9 mouse cellular contexts compared by ENCODE assay signal in the genomic region with DNA sequence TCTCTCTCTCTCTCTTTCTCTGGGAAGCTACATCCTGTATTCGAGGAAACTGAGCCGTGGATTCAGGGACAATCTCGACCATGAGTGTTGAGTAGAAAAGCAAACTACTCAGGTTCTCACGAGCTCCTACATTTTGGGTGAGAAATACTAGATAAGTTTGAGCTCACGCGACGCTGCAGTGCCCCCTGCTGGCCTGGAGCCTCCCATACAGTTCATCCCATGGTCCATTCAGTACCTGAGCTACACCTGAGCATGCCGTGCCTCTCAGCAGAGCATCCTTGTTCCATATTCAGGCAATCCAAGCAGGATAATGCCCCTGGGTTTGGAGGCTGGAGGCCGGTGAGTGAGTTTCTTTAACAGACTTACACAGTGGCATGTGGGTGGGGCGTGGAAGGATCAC. TPM values are rescaled to one million over a fixed set of nuclear protein-coding genes. Genes with fewer than 3 reads are reported as not detected.
DNase-seq lines count a peak whose midpoint lies in the region; ATAC-seq lines count a peak whose summit lies in the region.
"Had no signal": no experiment of that assay in that cellular context is flagged by ENCODE, and none has a peak within 500 bp of the region (broad histone marks: within the 10 kb centered on the region; RNA-seq: fewer than 3 reads in every experiment).

No protein-coding gene starts in this region.

- H3K27me3 ChIP-seq in kidney, embryonic 16.5 days (ENCODE audit: insufficient read depth, low read length): no peaks in the 10 kb centered on the region
- no peaks in the 10 kb centered on the region for H3K27me3 ChIP-seq in embryonic facial prominence, embryonic 14.5 days (replicated peaks; ENCODE audit: control insufficient read depth, insufficient read depth, low read length)
- H3K27me3 ChIP-seq in limb, embryonic 10.5 days (ENCODE audit: low read depth, poor library complexity, severe bottlenecking): no peaks in the 10 kb centered on the region
- no peaks in the 10 kb centered on the region for H3K27me3 ChIP-seq in neural tube, embryonic 11.5 days (ENCODE audit: control insufficient read depth, insufficient read depth, low read length)
- H3K27me3 ChIP-seq: lung, embryonic 15.5 days had no signal

- no peak overlapping the region for H3K9ac ChIP-seq in kidney, embryonic 16.5 days (replicated peaks; ENCODE audit: low read length)
- H3K9ac ChIP-seq in embryonic facial prominence, embryonic 14.5 days (ENCODE audit: low read depth, low read length): no peak overlapping the region
- no peak overlapping the region for H3K9ac ChIP-seq in neural tube, embryonic 11.5 days (ENCODE audit: low read length)
- H3K9ac ChIP-seq: lung, embryonic 15.5 days had no signal

- no peaks in the 10 kb centered on the region for H3K4me1 ChIP-seq in kidney, embryonic 16.5 days (ENCODE audit: insufficient read depth, low read length)
- no peaks in the 10 kb centered on the region for H3K4me1 ChIP-seq in embryonic facial prominence, embryonic 14.5 days (ENCODE audit: control insufficient read depth, insufficient read depth, low read length)
- no peaks in the 10 kb centered on the region for H3K4me1 ChIP-seq in limb, embryonic 10.5 days
- H3K4me1 ChIP-seq in neural tube, embryonic 11.5 days (ENCODE audit: control insufficient read depth, insufficient read depth, low read length): no peaks in the 10 kb centered on the region
- H3K4me1 ChIP-seq: lung, embryonic 15.5 days had no signal

- DNase-seq in kidney, adult 11 months: peak; percentile 42
- DNase-seq in adrenal gland, postnatal 36 days: peak; percentile 78 to 86
- DNase-seq in embryonic facial prominence, embryonic 14.5 days (ENCODE audit: low spot score): peak; percentile 72
- peak; percentile 81 for DNase-seq in heart, postnatal 4 days
- peak; percentile 85 for DNase-seq in limb, embryonic 10.5 days (ENCODE audit: low spot score)
- DNase-seq in neural tube, embryonic 11.5 days (ENCODE audit: low spot score): peak; percentile 71
- peak; percentile 88 for DNase-seq in testis, postnatal 10 days (ENCODE audit: low spot score)

- H3K4me3 ChIP-seq in kidney, embryonic 16.5 days (ENCODE audit: low read length): no peak overlapping the region
- no peak overlapping the region for H3K4me3 ChIP-seq in embryonic facial prominence, embryonic 14.5 days (ENCODE audit: low read depth, low read length)
- no peak overlapping the region for H3K4me3 ChIP-seq in limb, embryonic 10.5 days
- H3K4me3 ChIP-seq in neural tube, embryonic 11.5 days (ENCODE audit: low read depth, low read length): no peak overlapping the region
- H3K4me3 ChIP-seq: lung, embryonic 15.5 days had no signal

- H3K36me3 ChIP-seq in kidney, embryonic 16.5 days (ENCODE audit: insufficient read depth, low read length): no peaks in the 10 kb centered on the region
- no peaks in the 10 kb centered on the region for H3K36me3 ChIP-seq in embryonic facial prominence, embryonic 14.5 days (ENCODE audit: control insufficient read depth, insufficient read depth, low read length)
- H3K36me3 ChIP-seq in limb, embryonic 10.5 days: no peaks in the 10 kb centered on the region
- no peaks in the 10 kb centered on the region for H3K36me3 ChIP-seq in neural tube, embryonic 11.5 days (ENCODE audit: control insufficient read depth, insufficient read depth, low read length)
- H3K36me3 ChIP-seq: lung, embryonic 15.5 days had no signal

- no peaks in the 10 kb centered on the region for H3K9me3 ChIP-seq in kidney, embryonic 16.5 days (ENCODE audit: low read length)
- no peaks in the 10 kb centered on the region for H3K9me3 ChIP-seq in embryonic facial prominence, embryonic 14.5 days (ENCODE audit: control insufficient read depth, low read length)
- no peaks in the 10 kb centered on the region for H3K9me3 ChIP-seq in limb, embryonic 10.5 days (replicated peaks)
- H3K9me3 ChIP-seq in neural tube, embryonic 11.5 days (ENCODE audit: control insufficient read depth, low read length): no peaks in the 10 kb centered on the region
- H3K9me3 ChIP-seq: lung, embryonic 15.5 days had no signal

- no peak for ATAC-seq in kidney, embryonic 16.5 days (ENCODE audit: low FRiP score, low TSS enrichment)
- peak; percentile 37; the same call in 1 of the 2 replicates for ATAC-seq in embryonic facial prominence, embryonic 14.5 days (ENCODE audit: low read depth)
- ATAC-seq in neural tube, embryonic 11.5 days (ENCODE audit: insufficient read depth, low FRiP score, low TSS enrichment): no peak

- WGBS in kidney, embryonic 16.5 days: 17% methylated on average over 10 of the region's 10 CpGs
- WGBS in embryonic facial prominence, embryonic 14.5 days: 16% methylated on average over 10 of the region's 10 CpGs
- WGBS in limb, embryonic 10.5 days: 17% methylated on average over 10 of the region's 10 CpGs
- WGBS in neural tube, embryonic 11.5 days: 25% methylated on average over 10 of the region's 10 CpGs

- H3K27ac ChIP-seq in kidney, embryonic 16.5 days (ENCODE audit: low read length): no peak overlapping the region
- no peak overlapping the region for H3K27ac ChIP-seq in embryonic facial prominence, embryonic 14.5 days (replicated peaks; ENCODE audit: low read depth, low read length)
- H3K27ac ChIP-seq in limb, embryonic 10.5 days: no peak overlapping the region
- H3K27ac ChIP-seq in neural tube, embryonic 11.5 days (ENCODE audit: low read depth, low read length): no peak overlapping the region
- H3K27ac ChIP-seq: lung, embryonic 15.5 days had no signal

- H3K4me2 ChIP-seq in kidney, embryonic 16.5 days (replicated peaks; ENCODE audit: low read depth, low read length): no peak overlapping the region
- H3K4me2 ChIP-seq in embryonic facial prominence, embryonic 14.5 days (ENCODE audit: low read depth, low read length): no peak overlapping the region
- no peak overlapping the region for H3K4me2 ChIP-seq in neural tube, embryonic 11.5 days (ENCODE audit: low read depth)
- H3K4me2 ChIP-seq: lung, embryonic 15.5 days had no signal

RNA-seq across cellular contexts. Expression of a gene that starts 22.9 kb away (rescaled TPM):
- polyA plus RNA-seq in kidney, embryonic 16.5 days (2015; fragmentation: Nextera tagmentation; extraction: Ambion mirVana): 18.4 and 19.1 TPM in 2 replicates
- 10 to 100 TPM in 1 of 2 experiments, 1 to 10 TPM in 1; 9.0 to 10.4 TPM for total RNA-seq in adrenal gland, postnatal 36 days (2021)
- 13.4 and 13.7 TPM in 2 replicates for polyA plus RNA-seq in embryonic facial prominence, embryonic 14.5 days (2014; fragmentation: Nextera tagmentation; extraction: Ambion mirVana)
- 10 to 100 TPM; 14.2 to 14.4 TPM for total RNA-seq in heart, postnatal 4 days (2021)
- polyA plus RNA-seq in limb, embryonic 10.5 days (2016; fragmentation: Nextera tagmentation; extraction: Ambion mirVana): 12.1 and 15.2 TPM in 2 replicates
- polyA plus RNA-seq in neural tube, embryonic 11.5 days (2014; fragmentation: Nextera tagmentation; extraction: Ambion mirVana): 12.2 and 17.5 TPM in 2 replicates
